Mouse (Mus musculus) CH12.LX (cell line): Measurements from ENCODE around the gene Cfap70. TPM values are rescaled to one million over a fixed set of nuclear protein-coding genes. Genes with fewer than 3 reads are reported as not detected.

ENCODE experiments used
- DNase-seq: peaks from one replicate; pipeline ENCODE4 v3.0.0-alpha.2; 2013; ENCODE audit errors: extremely low read depth
- H3K27ac ChIP-seq: 2 replicates; pipeline ENCODE4 v1.5.1; 2012; ENCODE audit warnings: low read depth, mild to moderate bottlenecking, control low read depth, moderate library complexity; ENCODE audit not compliant: insufficient read depth
- H3K27me3 ChIP-seq: replicated peaks from 2 replicates; pipeline ENCODE3; 2012; ENCODE audit warnings: inconsistent platforms
- H3K36me3 ChIP-seq, 2 experiments: replicated peaks in 1 of 2; 2 replicates each; pipeline versions ENCODE3 to v1.6.1; 2012; ENCODE audit warnings: inconsistent platforms in 1 of 2, low read length in 1 of 2, mild to moderate bottlenecking in 1 of 2, mixed read lengths in 1 of 2, moderate library complexity in 1 of 2; ENCODE audit not compliant: control insufficient read depth in 1 of 2, insufficient read depth in 1 of 2
- H3K4me1 ChIP-seq, 2 experiments: 2 replicates each; pipeline ENCODE4 v1.6.1; 2012; ENCODE audit warnings: inconsistent platforms in 1 of 2, moderate library complexity in 1 of 2; ENCODE audit not compliant: insufficient read depth in 2 of 2, control insufficient read depth in 1 of 2
- H3K4me2 ChIP-seq: 2 replicates; pipeline ENCODE4 v1.6.1; 2012; ENCODE audit warnings: low read depth, mild to moderate bottlenecking, control low read depth; ENCODE audit not compliant: poor library complexity, insufficient read depth, severe bottlenecking
- H3K4me3 ChIP-seq, 3 experiments: fragments of 150-350 bp in 1 of 3; sonication (generic) in 1 of 3; replicated peaks in 1 of 3; 2 replicates each; pipeline versions ENCODE3 to v1.5.1; 2011 to 2012; ENCODE audit warnings: low read depth in 2 of 3, low read length in 2 of 3, mild to moderate bottlenecking in 2 of 3, moderate library complexity in 2 of 3, control low read depth in 1 of 3, improper control_type of control experiment in 1 of 3, inconsistent platforms in 1 of 3, mixed read lengths in 1 of 3; ENCODE audit not compliant: poor library complexity in 1 of 3
- H3K79me2 ChIP-seq: replicated peaks from 2 replicates; pipeline ENCODE4 v1.6.1; 2012; ENCODE audit warnings: mild to moderate bottlenecking, moderate library complexity; ENCODE audit not compliant: control insufficient read depth, poor library complexity, insufficient read depth, severe bottlenecking; ENCODE audit errors: extremely low read depth
- H3K9ac ChIP-seq: 2 replicates; pipeline ENCODE4 v1.6.1; 2012; ENCODE audit warnings: low read depth, mild to moderate bottlenecking, control low read depth, moderate library complexity; ENCODE audit not compliant: insufficient read depth
- H3K9me3 ChIP-seq: replicated peaks from 2 replicates; pipeline ENCODE3; 2012; ENCODE audit warnings: low read length, inconsistent platforms, mixed read lengths
- BHLHE40 ChIP-seq: IDR thresholded peaks from 2 replicates; pipeline ENCODE4 v1.6.1; 2011; ENCODE audit warnings: mild to moderate bottlenecking, low read depth, low read length, improper control_type of control experiment
- CHD1 ChIP-seq: IDR thresholded peaks from 2 replicates; pipeline ENCODE4 v1.6.1; 2012; ENCODE audit warnings: low read depth, low read length, improper control_type of control experiment, inconsistent platforms
- CHD2 ChIP-seq: IDR thresholded peaks from 2 replicates; pipeline ENCODE4 v1.6.1; 2011; ENCODE audit warnings: low read length, improper control_type of control experiment
- CTCF ChIP-seq, 2 experiments: IDR thresholded peaks in 1 of 2; conservative IDR thresholded peaks in 1 of 2; 2 replicates each; pipeline ENCODE4 v1.5.1; 2011 to 2012; ENCODE audit warnings: low read depth in 2 of 2, low read length in 2 of 2, improper control_type of control experiment in 1 of 2, inconsistent platforms in 1 of 2, mild to moderate bottlenecking in 1 of 2, moderate library complexity in 1 of 2
- E2F4 ChIP-seq: IDR thresholded peaks from 2 replicates; pipeline ENCODE4 v1.6.1; 2011; ENCODE audit warnings: low read depth, low read length, improper control_type of control experiment; ENCODE audit not compliant: insufficient replicate concordance
- ELF1 ChIP-seq: IDR thresholded peaks from 2 replicates; pipeline ENCODE4 v1.6.1; 2014; ENCODE audit warnings: low read depth, mild to moderate bottlenecking, inconsistent platforms, low read length, improper control_type of control experiment
- EP300 ChIP-seq: IDR thresholded peaks from 2 replicates; pipeline ENCODE4 v1.6.1; 2011; ENCODE audit warnings: low read length, improper control_type of control experiment
- ETS1 ChIP-seq: conservative IDR thresholded peaks from 2 replicates; pipeline ENCODE4 v1.6.1; 2012; ENCODE audit warnings: low read depth, mild to moderate bottlenecking, inconsistent platforms, low read length, improper control_type of control experiment, moderate library complexity
- GABPA ChIP-seq: IDR thresholded peaks from 2 replicates; pipeline ENCODE4 v1.6.1; 2012; ENCODE audit warnings: low read depth, low read length, improper control_type of control experiment, inconsistent platforms; ENCODE audit not compliant: insufficient replicate concordance
- HCFC1 ChIP-seq: IDR thresholded peaks from 2 replicates; pipeline ENCODE4 v1.6.1; 2012; ENCODE audit warnings: low read depth, mild to moderate bottlenecking, inconsistent platforms, low read length, improper control_type of control experiment
- IRF4 ChIP-seq: IDR thresholded peaks from 2 replicates; pipeline ENCODE4 v1.6.1; 2014; ENCODE audit warnings: low read depth, mild to moderate bottlenecking, inconsistent platforms, low read length, improper control_type of control experiment
- JUN ChIP-seq: IDR thresholded peaks from 2 replicates; pipeline ENCODE4 v1.6.1; 2011; ENCODE audit warnings: low read depth, mild to moderate bottlenecking, low read length, improper control_type of control experiment, moderate library complexity; ENCODE audit not compliant: insufficient read depth
- JUND ChIP-seq: conservative IDR thresholded peaks from 2 replicates; pipeline ENCODE4 v1.6.1; 2011; ENCODE audit warnings: low read depth, low read length, improper control_type of control experiment
- MAFK ChIP-seq: IDR thresholded peaks from 2 replicates; pipeline ENCODE4 v1.6.1; 2011; ENCODE audit warnings: low read length, improper control_type of control experiment; ENCODE audit not compliant: insufficient replicate concordance
- MAX ChIP-seq: IDR thresholded peaks from 2 replicates; pipeline ENCODE4 v1.6.1; 2011; ENCODE audit warnings: low read length, improper control_type of control experiment
- MAZ ChIP-seq: IDR thresholded peaks from 2 replicates; pipeline ENCODE4 v1.6.1; 2012; ENCODE audit warnings: low read depth, mild to moderate bottlenecking, inconsistent platforms, low read length, improper control_type of control experiment, moderate library complexity
- MEF2A ChIP-seq: IDR thresholded peaks from 2 replicates; pipeline ENCODE4 v1.6.1; 2014; ENCODE audit warnings: low read depth, mild to moderate bottlenecking, inconsistent platforms, low read length, improper control_type of control experiment, borderline replicate concordance
- MXI1 ChIP-seq: IDR thresholded peaks from 2 replicates; pipeline ENCODE4 v1.6.1; 2011; ENCODE audit warnings: mild to moderate bottlenecking, low read depth, low read length, improper control_type of control experiment
- MYC ChIP-seq: IDR thresholded peaks from 2 replicates; pipeline ENCODE4 v1.6.1; 2011; ENCODE audit warnings: low read depth, mild to moderate bottlenecking, improper control_type of control experiment, low read length
- NELFE ChIP-seq: IDR thresholded peaks from 2 replicates; pipeline ENCODE4 v1.6.1; 2011; ENCODE audit warnings: low read depth, low read length, improper control_type of control experiment
- NRF1 ChIP-seq: IDR thresholded peaks from 2 replicates; pipeline ENCODE4 v1.6.1; 2014; ENCODE audit warnings: low read depth, mild to moderate bottlenecking, inconsistent platforms, low read length, improper control_type of control experiment, moderate library complexity
- PAX5 ChIP-seq: IDR thresholded peaks from 2 replicates; pipeline ENCODE4 v1.6.1; 2012; ENCODE audit warnings: low read length, inconsistent platforms, mixed read lengths
- POLR2A ChIP-seq: IDR thresholded peaks from 2 replicates; pipeline ENCODE4 v1.6.1; 2011; ENCODE audit warnings: low read depth, mild to moderate bottlenecking, improper control_type of control experiment, low read length
- POLR2AphosphoS2 ChIP-seq: IDR thresholded peaks from 2 replicates; pipeline ENCODE4 v1.6.1; 2011; ENCODE audit warnings: low read depth, low read length, improper control_type of control experiment
- RAD21 ChIP-seq: IDR thresholded peaks from 2 replicates; pipeline ENCODE4 v1.6.1; 2011; ENCODE audit warnings: low read depth, mild to moderate bottlenecking, low read length, improper control_type of control experiment, moderate library complexity
- RCOR1 ChIP-seq: conservative IDR thresholded peaks from 2 replicates; pipeline ENCODE4 v1.6.1; 2012; ENCODE audit warnings: low read depth, mild to moderate bottlenecking, inconsistent platforms, low read length, improper control_type of control experiment
- SIN3A ChIP-seq: IDR thresholded peaks from 2 replicates; pipeline ENCODE4 v1.6.1; 2012; ENCODE audit warnings: low read length, improper control_type of control experiment, inconsistent platforms
- SMC3 ChIP-seq: IDR thresholded peaks from 2 replicates; pipeline ENCODE4 v1.6.1; 2011; ENCODE audit warnings: low read depth, low read length, improper control_type of control experiment
- TCF12 ChIP-seq: IDR thresholded peaks from 2 replicates; pipeline ENCODE4 v1.6.1; 2014; ENCODE audit warnings: low read depth, mild to moderate bottlenecking, inconsistent platforms, low read length, improper control_type of control experiment
- UBTF ChIP-seq: IDR thresholded peaks from 2 replicates; pipeline ENCODE4 v1.6.1; 2012; ENCODE audit warnings: low read depth, mild to moderate bottlenecking, inconsistent platforms, low read length, improper control_type of control experiment, moderate library complexity
- USF1 ChIP-seq: IDR thresholded peaks from 2 replicates; pipeline ENCODE4 v1.6.1; 2014; ENCODE audit warnings: low read depth, mild to moderate bottlenecking, inconsistent platforms, low read length, improper control_type of control experiment
- USF2 ChIP-seq: conservative IDR thresholded peaks from 2 replicates; pipeline ENCODE4 v1.6.1; 2011; ENCODE audit warnings: low read depth, low read length, improper control_type of control experiment
- ZC3H11A ChIP-seq: IDR thresholded peaks from 2 replicates; pipeline ENCODE4 v1.6.1; 2012; ENCODE audit warnings: low read depth, mild to moderate bottlenecking, inconsistent platforms, low read length, improper control_type of control experiment
- ZKSCAN1 ChIP-seq: IDR thresholded peaks from 2 replicates; pipeline ENCODE4 v1.6.1; 2012; ENCODE audit warnings: low read depth, inconsistent platforms, low read length, improper control_type of control experiment, borderline replicate concordance
- dilution Hi-C: fragments of 300-500 bp; cut with MboI; formaldehyde crosslinking; loops from 2 replicates; pipeline ENCODE4 v1.14.3; 2020; ENCODE audit warnings: low sequenced_read_pairs; ENCODE audit not compliant: extremely low pct_unique_long_range_greater_than_20kb, extremely low pct_ligation_motif_present
- in situ Hi-C: fragments of 300-500 bp; cut with MboI; formaldehyde crosslinking; loops from 3 replicates; pipeline ENCODE4 v1.14.3; 2019; ENCODE audit warnings: low sequenced_read_pairs, low pct_ligation_motif_present, low pct_unique_long_range_greater_than_20kb, mixed read lengths
- polyA plus RNA-seq: library from polyadenylated mRNA; unstranded; fragments of >175 nt; gene quantifications from 2 replicates; pipeline ENCODE4 v1.2.1, GENCODE M21; 2012; ENCODE audit warnings: low read depth; ENCODE audit not compliant: insufficient read length
- total RNA-seq, 2 experiments: library from RNA; depleted of rRNA; stranded (reverse); fragments of 300-350 nt in 1 of 2; fragments of >200 nt in 1 of 2; gene quantifications; 2 replicates each; pipeline ENCODE4 v1.2.3; 2012 to 2014

The Cfap70 gene
- total and polyA plus RNA-seq, 3 experiments: 0.04 to 0.36 TPM; not detected in 1

DNA sequence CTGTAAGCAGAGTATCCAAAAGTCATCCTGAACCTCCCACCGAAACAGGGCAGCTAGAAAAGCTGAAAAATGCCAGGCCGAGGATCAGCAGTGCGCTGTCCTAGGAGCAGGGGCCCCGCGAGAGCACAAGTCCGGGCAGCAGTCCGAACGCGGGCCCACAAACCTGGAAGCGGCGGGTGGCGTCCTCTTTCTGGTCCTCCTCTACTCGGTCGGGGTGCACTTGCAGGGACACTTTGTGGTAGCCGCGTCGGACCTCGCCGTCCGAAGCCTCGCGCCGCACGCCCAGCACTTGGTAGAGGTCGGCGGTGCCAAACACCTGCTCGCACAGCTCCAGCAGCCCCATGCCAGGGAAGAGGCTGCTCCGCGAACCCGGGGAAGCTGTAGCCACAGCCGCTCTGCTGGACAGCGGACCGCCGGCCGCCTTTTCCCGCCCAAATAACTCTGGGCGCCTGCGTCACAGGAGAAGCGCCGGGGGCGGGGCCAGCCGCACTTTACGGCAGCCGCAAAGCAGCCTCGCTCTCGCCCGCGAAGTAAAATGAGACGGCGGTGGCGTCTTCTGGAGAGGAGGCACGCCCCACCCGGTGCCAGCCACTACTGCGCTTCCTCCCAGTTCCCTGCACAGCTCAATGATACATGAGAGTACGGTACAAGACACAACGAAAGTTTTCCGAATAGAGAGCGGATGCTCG is 63.4 kb downstream of the Cfap70 start, which contains the start of gene Dnajc9 (continued):
- TF ChIP-seq USF2: no peak
- no peak for TF ChIP-seq ZC3H11A
- no peak for TF ChIP-seq CTCF (conservative IDR thresholded peaks at IDR 0.05 in 1 of 2, IDR thresholded peaks at IDR 0.05 in 1 of 2; ENCODE audit: low read depth in 2 of 2, low read length in 2 of 2)
- peak; percentile 63 for TF ChIP-seq IRF4
- TF ChIP-seq UBTF: no peak
- peak; percentile 86 for TF ChIP-seq HCFC1
- TF ChIP-seq ZKSCAN1: no peak
- no peak for TF ChIP-seq PAX5
- peak; percentile 75 for TF ChIP-seq NELFE

DNA sequence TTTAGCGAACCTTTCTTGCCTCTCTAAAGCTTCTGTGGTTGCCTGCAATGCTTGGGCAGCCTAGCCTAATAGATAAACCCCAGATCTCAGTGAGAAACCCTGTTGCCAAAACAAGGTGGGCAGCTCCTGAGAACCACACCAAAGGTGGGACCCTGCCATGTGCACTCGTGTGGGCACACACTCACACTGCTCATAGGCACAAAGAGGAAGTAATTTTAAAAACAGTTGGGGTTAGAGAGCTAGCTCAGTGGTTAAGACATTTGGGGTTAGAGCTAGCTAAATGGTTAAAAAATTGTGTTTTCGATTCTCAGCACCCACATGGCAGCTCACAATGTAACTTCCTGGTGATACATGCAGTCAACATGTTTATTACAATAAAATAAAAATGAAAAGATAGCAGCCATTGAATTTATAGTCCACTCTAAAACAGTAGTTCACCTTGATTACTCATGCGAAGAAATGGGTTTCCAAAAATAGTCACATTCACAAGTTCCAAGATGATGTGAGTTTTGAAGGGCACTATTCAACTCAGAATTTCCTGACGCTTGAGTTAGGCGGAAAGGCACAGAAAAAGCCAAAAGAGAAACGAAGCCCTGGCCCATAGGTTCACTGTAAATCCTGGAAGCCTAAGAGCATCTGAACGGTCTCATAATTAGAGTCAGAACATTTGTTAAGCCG is 72.1 kb downstream of the Cfap70 start:
- Histone ChIP-seq H3K4me2 (peak overlapping the region; percentile 63), H3K36me3 (peaks cover 13 to 61% of the 10 kb centered on the region in 2 experiments), H3K4me1 (peaks cover 8 to 40% of the 10 kb centered on the region in 2 experiments; a peak in 3 of 4 replicates), H3K9me3 (no peaks in the 10 kb centered on the region), H3K79me2 (peaks cover 5% of the 10 kb centered on the region; the same call in 1 of the 2 replicates), H3K4me3 (peak overlapping the region; percentile 0 to 35 (median 2)), H3K9ac (peak overlapping the region; percentile 10)
- in situ Hi-C loops: loop anchor here (10.0 kb wide), 1 partner anchor 55 kb away; no protein-coding TSS in a partner anchor
- DNase-seq: peak; percentile 57
- dilution Hi-C loops: no loop called here
- TF ChIP-seq BHLHE40 (0 out of 2 replicates have a peak, but pooled peaks have one; percentile 50), MAX (peak; percentile 63; the same call in 1 of the 2 replicates), NELFE (no peak), CHD1 (no peak), NRF1 (0 out of 2 replicates have a peak, but pooled peaks have one; percentile 5), IRF4 (peak; percentile 47; the same call in 1 of the 2 replicates), HCFC1 (no peak; the same call in 1 of the 2 replicates), MXI1 (no peak; the same call in 1 of the 2 replicates), MYC (peak; percentile 92), SIN3A (peak; percentile 58; the same call in 1 of the 2 replicates), JUN (no peak), JUND (no peak; the same call in 1 of the 2 replicates), ETS1 (no peak), ELF1 (0 out of 2 replicates have a peak, but pooled peaks have one; percentile 2), SMC3 (no peak), POLR2AphosphoS2 (no peak), RCOR1 (no peak), CHD2 (no peak), E2F4 (no peak), CTCF (conservative IDR thresholded peaks at IDR 0.05 in 1 of 2, IDR thresholded peaks at IDR 0.05 in 1 of 2; ENCODE audit: low read depth in 2 of 2, low read length in 2 of 2) (no peak), MAFK (no peak), USF1 (no peak), TCF12 (peak; percentile 23; the same call in 1 of the 2 replicates), MAZ (no peak), EP300 (0 out of 2 replicates have a peak, but pooled peaks have one; percentile 34), GABPA (no peak), RAD21 (no peak), MEF2A (peak; percentile 96), POLR2A (peak; percentile 41; the same call in 1 of the 2 replicates)
- TF ChIP-seq, all 38 proteins: peak for 11
- H3K27me3 ChIP-seq: no peaks in the 10 kb centered on the region
- H3K27ac ChIP-seq: peak overlapping the region; percentile 85
